In genomic region chr19:32737844-32738243, GRCm38 (mm10) we compare ENCODE assay signal across 20 mouse cellular contexts.
"Had no signal": no experiment of that assay in that cellular context is flagged by ENCODE, and none has a peak within 500 bp of the region (broad histone marks: within the 10 kb centered on the region; RNA-seq: fewer than 3 reads in every experiment).

No protein-coding gene starts in this region.

- H3K9me3 ChIP-seq: limb, embryonic 12.5 days; limb, embryonic 15.5 days; liver, embryonic 13.5 days; midbrain, embryonic 12.5 days; midbrain, embryonic 15.5 days; neural tube, embryonic 13.5 days had no signal

- DNase-seq: kidney, adult 18-20 months; kidney, adult 9 months; kidney, postnatal 14 days; kidney, postnatal 4 days; left cerebral cortex, postnatal 4 days; liver, embryonic 13.5 days; lung, adult 2 months; lung, postnatal 14 days; lung, postnatal 4 days; retina, postnatal 1 day; right cerebral cortex, postnatal 25 days; thymus, adult 18-20 months; thymus, postnatal 14 days; thymus, postnatal 4 days had no signal

- H3K4me3 ChIP-seq: limb, embryonic 12.5 days; limb, embryonic 15.5 days; liver, embryonic 13.5 days; midbrain, embryonic 12.5 days; midbrain, embryonic 15.5 days; myocyte; neural tube, embryonic 13.5 days had no signal

- H3K27me3 ChIP-seq: limb, embryonic 12.5 days; limb, embryonic 15.5 days; liver, embryonic 13.5 days; midbrain, embryonic 12.5 days; midbrain, embryonic 15.5 days; neural tube, embryonic 13.5 days had no signal

- H3K27ac ChIP-seq: limb, embryonic 12.5 days; limb, embryonic 15.5 days; liver, embryonic 13.5 days; midbrain, embryonic 12.5 days; midbrain, embryonic 15.5 days; neural tube, embryonic 13.5 days had no signal

- H3K4me1 ChIP-seq: limb, embryonic 12.5 days; limb, embryonic 15.5 days; liver, embryonic 13.5 days; midbrain, embryonic 12.5 days; midbrain, embryonic 15.5 days; neural tube, embryonic 13.5 days had no signal

- H3K9ac ChIP-seq: limb, embryonic 12.5 days; limb, embryonic 15.5 days; liver, embryonic 13.5 days; midbrain, embryonic 12.5 days; midbrain, embryonic 15.5 days; neural tube, embryonic 13.5 days had no signal

- H3K4me2 ChIP-seq: limb, embryonic 12.5 days; limb, embryonic 15.5 days; liver, embryonic 13.5 days; midbrain, embryonic 12.5 days; midbrain, embryonic 15.5 days; neural tube, embryonic 13.5 days had no signal

- H3K36me3 ChIP-seq: limb, embryonic 12.5 days; limb, embryonic 15.5 days; liver, embryonic 13.5 days; midbrain, embryonic 12.5 days; midbrain, embryonic 15.5 days; neural tube, embryonic 13.5 days had no signal

- ATAC-seq: midbrain, embryonic 15.5 days had no signal
